Mouse (Mus musculus) adrenal gland, adult (tissue): ENCODE measurements at regions not wholly inside any gene's neighbourhood (a gene's known extent, or its start where the extent isn't known, plus 50 kb on each side); places are given as distances from the start of the nearest gene placed in this dataset.

ENCODE experiments used
- DNase-seq, 2 experiments: peaks; one replicate each; pipeline ENCODE4 v3.0.0; 2022 to 2023; ENCODE audit warnings: low spot score in 1 of 2; ENCODE audit not compliant: inconsistent age in 2 of 2

DNA sequence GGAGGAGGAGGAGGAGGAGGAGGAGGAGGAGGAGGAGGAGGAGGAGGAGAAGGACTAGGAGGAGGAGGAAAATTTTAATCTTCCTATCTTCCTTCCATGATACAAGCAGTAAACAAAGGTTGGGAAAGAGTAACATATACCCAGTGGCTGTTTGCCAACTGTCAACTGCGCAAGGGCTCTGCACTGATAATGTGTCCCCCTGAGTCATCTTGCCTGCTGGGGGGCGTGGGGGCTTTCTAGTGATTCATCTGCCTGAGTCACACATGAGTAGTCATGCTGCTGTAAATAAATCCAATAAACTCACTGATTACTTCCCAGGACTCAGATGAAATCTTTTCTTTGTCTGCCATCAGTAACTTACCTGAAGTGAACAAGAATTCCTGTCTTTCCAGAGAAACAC is 110.2 kb downstream of the Tusc1 start:
- peak; percentile 52 to 83 for DNase-seq

- DNase-seq = no peak
These were observed 114.6 kb downstream of the Tusc1 start for GRCm38 (mm10) chr4:93220747-93221146.

DNA sequence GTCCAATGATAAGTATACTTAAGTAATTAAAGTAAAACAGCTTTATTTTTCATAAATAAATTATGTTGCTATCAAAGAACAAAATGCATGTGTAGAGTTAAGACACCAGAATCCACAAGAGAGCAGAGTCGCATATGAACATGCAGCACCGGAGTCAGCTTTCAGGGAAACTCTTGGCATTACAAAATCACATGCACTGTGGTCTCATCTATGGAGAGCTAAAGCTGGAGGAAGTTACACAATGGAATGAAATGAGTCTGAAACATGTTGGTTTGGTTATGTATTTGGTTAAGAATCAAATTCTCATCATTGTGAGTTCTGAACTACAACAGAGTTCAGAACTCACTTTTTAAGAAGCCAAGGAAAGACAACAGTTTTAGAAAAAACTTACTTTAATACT is 126.9 kb downstream of the Tusc1 start:
- DNase-seq = no peak

DNA sequence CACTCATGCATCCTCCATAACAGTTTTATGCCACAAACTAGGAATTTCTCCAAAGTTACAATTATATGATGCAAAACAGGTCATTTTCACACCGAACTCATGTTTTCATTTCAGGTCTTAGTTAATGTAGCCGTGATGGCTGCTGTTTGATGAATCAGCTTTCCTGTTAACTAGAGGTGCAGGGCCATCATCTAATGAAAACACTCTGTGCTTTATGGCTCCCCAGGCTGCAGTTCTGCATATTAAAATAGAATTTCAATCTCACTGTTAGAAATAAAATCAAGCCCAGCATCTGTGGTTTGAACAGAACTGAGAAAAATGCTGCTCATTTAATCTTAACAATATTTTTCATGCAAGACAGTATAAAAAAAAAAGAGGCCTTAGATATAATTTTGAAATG is 135.5 kb downstream of the Tusc1 start:
- DNase-seq = no peak

GRCm38 (mm10) chr4:93184332-93184731 is 151.0 kb downstream of the Tusc1 start:
- DNase-seq = peak in 1 of 2 experiments; percentile 31
